Mouse (Mus musculus): Measurements from ENCODE around the gene Lrrc32.

The Lrrc32 gene

GRCm38 (mm10) chr7:98489131-98489530 lies at the start of gene Lrrc32:
Gene Lrrc32, plus strand, starts transcription at chr7:98489283.
- in situ Hi-C loops (cut with MboI; ENCODE audit: low pct_unique_long_range_greater_than_20kb in 1 of 2, low sequenced_read_pairs in 2 of 2, unreplicated experiment in 1 of 2): loop anchor here (10.0 to 25.0 kb wide), 3 partner anchors 346 to 598 kb away; partner anchors contain the start of gene Wnt11 (in 2 of the 2)

DNA sequence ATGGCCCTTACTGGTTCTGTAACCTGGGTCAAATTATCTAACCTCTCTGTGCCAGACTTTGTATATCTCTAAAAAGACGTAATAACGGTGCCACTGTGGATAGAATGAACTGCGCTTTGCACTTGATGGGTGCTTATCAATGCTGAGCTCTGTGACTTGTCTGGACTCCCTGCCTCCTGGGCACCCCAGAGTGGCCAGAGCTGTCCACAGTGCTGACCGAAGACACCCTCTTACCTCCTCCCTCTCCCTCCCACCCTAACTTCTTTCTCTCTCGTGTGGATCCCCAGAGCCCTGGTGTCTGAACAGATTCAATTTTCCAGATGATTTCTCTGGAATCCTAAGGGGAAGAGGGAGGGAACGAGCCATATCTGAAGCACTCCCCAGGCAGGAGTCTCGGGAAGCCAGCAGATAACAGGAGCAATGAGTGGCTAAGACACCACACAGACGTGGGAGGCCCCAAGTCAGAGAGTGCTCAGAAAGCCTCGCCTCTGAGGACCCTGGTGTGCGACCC lies 49.1 kb upstream of the Lrrc32 start, which contains the start of gene Gucy2d:
Gene Gucy2d (plus strand): TSS at position 461 of the 511 bp plus-strand sequence.
- in situ Hi-C loops (cut with MboI; ENCODE audit: low pct_unique_long_range_greater_than_20kb in 1 of 2, low sequenced_read_pairs in 2 of 2, unreplicated experiment in 1 of 2): no loop called here

DNA sequence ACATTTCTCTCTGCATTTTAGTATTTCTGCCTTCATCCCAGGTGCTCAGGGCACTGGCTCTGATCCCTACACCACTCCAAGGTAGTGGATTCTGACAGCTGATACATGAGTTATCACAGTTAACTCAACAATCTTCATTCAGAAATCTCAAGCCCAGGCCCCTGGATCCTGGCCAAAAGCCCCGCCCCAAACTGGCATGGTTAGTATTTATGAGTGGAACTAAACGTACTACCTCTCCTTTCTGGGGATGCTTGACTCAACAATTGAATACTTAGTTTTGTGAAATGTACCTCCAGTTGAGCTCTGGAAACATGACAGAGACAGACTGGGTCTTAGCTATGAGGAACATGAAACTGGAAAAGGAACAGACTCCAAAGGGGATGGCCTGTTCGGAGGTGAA lies 42.2 kb upstream of the Lrrc32 start:
- in situ Hi-C loops (cut with MboI; ENCODE audit: low pct_unique_long_range_greater_than_20kb in 1 of 2, low sequenced_read_pairs in 2 of 2, unreplicated experiment in 1 of 2): no loop called here

DNA sequence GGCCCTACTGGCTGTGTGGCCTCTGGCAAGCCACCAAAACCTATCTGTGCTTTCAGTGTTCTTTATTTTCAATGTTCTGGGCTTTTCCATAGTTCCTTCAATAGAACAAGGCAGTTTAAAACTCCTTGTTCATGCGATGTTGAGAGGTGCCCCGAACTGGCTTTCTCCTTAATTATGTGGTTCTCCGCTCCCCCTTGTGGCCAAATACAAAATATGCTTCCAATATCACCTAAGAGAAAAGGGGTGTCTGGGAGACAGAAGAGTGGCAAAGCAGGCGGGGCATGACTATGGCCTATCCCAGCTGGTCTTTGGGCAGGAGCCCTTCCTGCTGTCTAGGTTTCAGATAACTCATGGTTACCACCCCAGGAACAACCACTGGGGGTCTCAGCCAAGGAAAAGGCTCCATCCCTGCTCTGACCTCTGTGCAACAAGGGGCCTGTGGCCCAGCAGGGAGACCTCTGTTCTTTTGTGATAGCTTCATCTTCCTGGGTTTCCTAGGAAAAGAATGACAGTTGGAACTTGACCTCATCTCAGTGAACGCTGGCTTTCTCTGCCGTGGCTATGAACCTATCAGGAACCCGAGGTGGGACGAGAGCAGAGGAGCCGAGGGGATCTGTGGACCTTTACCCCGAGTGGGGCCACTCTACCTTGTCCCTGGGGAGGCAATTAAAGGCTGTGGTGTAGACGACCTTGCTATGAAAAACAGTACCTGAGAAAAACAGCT lies 41.3 kb upstream of the Lrrc32 start:
- in situ Hi-C loops (cut with MboI; ENCODE audit: low pct_unique_long_range_greater_than_20kb in 1 of 2, low sequenced_read_pairs in 2 of 2, unreplicated experiment in 1 of 2): no loop called here

- in situ Hi-C loops (cut with MboI; ENCODE audit: low pct_unique_long_range_greater_than_20kb in 1 of 2, low sequenced_read_pairs in 2 of 2, unreplicated experiment in 1 of 2): no loop called here
Observed at GRCm38 (mm10) chr7:98448309-98448630, 40.8 kb upstream of the Lrrc32 start.

DNA sequence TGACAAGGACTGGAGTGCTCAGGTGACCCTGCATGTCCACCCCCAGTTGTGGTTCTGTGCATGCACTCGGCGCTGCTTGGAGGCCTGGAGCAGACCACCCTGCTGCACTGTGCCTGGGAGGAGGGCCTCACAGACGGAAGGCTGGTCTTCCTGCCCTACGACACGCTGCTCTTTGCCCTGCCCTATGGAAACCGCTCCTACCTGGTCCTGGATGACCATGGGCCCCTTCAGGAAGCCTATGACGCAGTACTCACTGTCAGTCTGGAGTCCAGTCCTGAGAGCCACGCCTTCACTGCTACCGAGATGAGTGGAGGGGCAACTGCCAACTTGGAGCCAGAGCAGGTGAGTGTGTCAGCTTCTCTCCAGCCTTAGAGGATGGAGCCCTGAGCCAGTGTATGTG lies 39.4 kb upstream of the Lrrc32 start:
- in situ Hi-C loops (cut with MboI; ENCODE audit: low pct_unique_long_range_greater_than_20kb in 1 of 2, low sequenced_read_pairs in 2 of 2, unreplicated experiment in 1 of 2): no loop called here

- in situ Hi-C loops (cut with MboI; ENCODE audit: low pct_unique_long_range_greater_than_20kb in 1 of 2, low sequenced_read_pairs in 2 of 2, unreplicated experiment in 1 of 2): no loop called here
Observed at GRCm38 (mm10) chr7:98454397-98455120, 34.5 kb upstream of the Lrrc32 start.

DNA sequence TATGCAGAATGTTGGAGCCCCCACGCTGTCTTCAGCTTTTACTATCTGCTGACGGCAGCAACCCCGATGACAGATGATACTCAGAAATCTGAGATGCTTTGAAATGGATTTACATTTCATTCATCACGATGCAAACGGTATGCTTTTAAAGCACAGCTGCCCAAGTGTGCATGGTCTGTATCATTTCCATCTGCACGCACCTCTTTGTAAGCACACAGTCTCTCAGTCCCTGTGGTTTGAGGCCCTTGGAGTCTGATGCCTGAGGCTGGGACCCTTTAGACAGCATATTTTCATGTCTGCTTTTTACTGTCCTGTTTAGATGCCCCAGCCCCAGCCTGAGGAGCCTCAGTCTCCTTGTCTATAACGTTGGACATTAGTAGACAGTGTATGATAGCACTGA lies 28.8 kb upstream of the Lrrc32 start:
- in situ Hi-C loops (cut with MboI; ENCODE audit: low pct_unique_long_range_greater_than_20kb in 1 of 2, low sequenced_read_pairs in 2 of 2, unreplicated experiment in 1 of 2): no loop called here

DNA sequence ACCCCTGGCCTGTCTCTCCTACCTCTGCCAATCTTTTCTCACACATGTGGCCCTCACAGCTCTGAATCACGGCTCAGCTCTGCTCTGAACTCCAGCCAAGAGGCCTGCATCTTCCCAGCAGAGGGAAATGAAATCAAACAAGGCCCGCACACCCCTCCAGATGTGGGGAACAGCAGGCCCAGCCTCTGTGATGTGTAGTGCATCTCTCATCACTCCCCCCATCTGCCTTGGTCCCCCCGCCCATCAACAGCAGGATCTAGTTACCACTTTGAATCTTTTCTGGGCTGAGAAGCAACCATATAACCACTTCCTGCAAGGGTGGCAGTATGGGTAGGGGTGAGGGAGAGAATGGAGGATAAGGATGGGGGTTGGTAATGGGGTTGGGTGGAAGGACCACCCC lies 20.0 kb upstream of the Lrrc32 start:
- in situ Hi-C loops (cut with MboI; ENCODE audit: low pct_unique_long_range_greater_than_20kb in 1 of 2, low sequenced_read_pairs in 2 of 2, unreplicated experiment in 1 of 2): no loop called here

GRCm38 (mm10) chr7:98472529-98472928 lies 16.6 kb upstream of the Lrrc32 start:
- in situ Hi-C loops (cut with MboI; ENCODE audit: low pct_unique_long_range_greater_than_20kb in 1 of 2, low sequenced_read_pairs in 2 of 2, unreplicated experiment in 1 of 2): no loop called here

GRCm38 (mm10) chr7:98474558-98474957 lies 14.5 kb upstream of the Lrrc32 start:
- in situ Hi-C loops (cut with MboI; ENCODE audit: low pct_unique_long_range_greater_than_20kb in 1 of 2, low sequenced_read_pairs in 2 of 2, unreplicated experiment in 1 of 2): no loop called here

GRCm38 (mm10) chr7:98477153-98477552 lies 11.9 kb upstream of the Lrrc32 start:
- in situ Hi-C loops (cut with MboI; ENCODE audit: low pct_unique_long_range_greater_than_20kb in 1 of 2, low sequenced_read_pairs in 2 of 2, unreplicated experiment in 1 of 2): loop anchor here (25.0 kb wide), 2 partner anchors 360 to 610 kb away; partner anchors contain the start of gene Wnt11 (in 1 of the 2)

- in situ Hi-C loops (cut with MboI; ENCODE audit: low pct_unique_long_range_greater_than_20kb in 1 of 2, low sequenced_read_pairs in 2 of 2, unreplicated experiment in 1 of 2): loop anchor here (5.0 to 25.0 kb wide), 4 partner anchors 127 to 607 kb away; partner anchors contain the start of gene Wnt11 (in 2 of the 2)
Observed at GRCm38 (mm10) chr7:98480481-98480880, 8.6 kb upstream of the Lrrc32 start.

DNA sequence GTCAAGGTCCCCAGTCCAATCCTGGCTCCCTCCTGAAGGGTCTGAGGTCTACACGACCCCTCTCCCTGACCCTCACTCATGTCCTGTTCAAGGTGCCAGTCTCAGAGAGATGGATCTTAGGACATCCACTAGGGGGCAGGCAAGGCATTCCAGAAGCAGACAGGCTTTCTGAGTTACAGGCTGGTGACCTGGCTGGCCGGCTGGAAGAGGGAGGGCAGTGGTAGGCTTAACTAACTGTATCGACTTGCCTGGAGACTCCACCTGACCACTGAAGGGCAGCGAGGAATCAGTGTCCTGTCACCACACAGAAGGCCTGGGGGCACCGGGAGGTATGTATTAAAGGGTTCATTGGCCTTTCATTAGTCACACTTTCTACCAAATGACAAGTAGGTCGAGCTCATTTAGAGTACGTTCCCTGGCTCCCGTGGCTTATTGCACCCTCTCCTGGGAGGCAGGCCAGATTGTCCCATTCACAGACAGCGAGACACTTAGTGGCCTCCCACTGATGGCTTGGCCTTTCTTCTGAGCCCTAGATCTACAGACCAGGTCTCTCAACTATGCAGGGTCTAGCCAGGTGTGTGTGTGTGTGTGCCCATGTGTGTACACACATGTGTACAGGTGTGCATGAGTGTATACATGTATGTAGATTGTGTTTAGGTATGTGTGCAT lies 7.9 kb upstream of the Lrrc32 start:
- in situ Hi-C loops (cut with MboI; ENCODE audit: low pct_unique_long_range_greater_than_20kb in 1 of 2, low sequenced_read_pairs in 2 of 2, unreplicated experiment in 1 of 2): loop anchor here (5.0 to 25.0 kb wide), 4 partner anchors 126 to 606 kb away; partner anchors contain the start of gene Wnt11 (in 2 of the 2)

- in situ Hi-C loops (cut with MboI; ENCODE audit: low pct_unique_long_range_greater_than_20kb in 1 of 2, low sequenced_read_pairs in 2 of 2, unreplicated experiment in 1 of 2): loop anchor here (5.0 to 25.0 kb wide), 4 partner anchors 125 to 605 kb away; partner anchors contain the start of gene Wnt11 (in 2 of the 2)
Observed at GRCm38 (mm10) chr7:98481861-98482260, 7.2 kb upstream of the Lrrc32 start.

GRCm38 (mm10) chr7:98482551-98483267 lies 6.4 kb upstream of the Lrrc32 start:
- in situ Hi-C loops (cut with MboI; ENCODE audit: low pct_unique_long_range_greater_than_20kb in 1 of 2, low sequenced_read_pairs in 2 of 2, unreplicated experiment in 1 of 2): loop anchor here (5.0 to 25.0 kb wide), 4 partner anchors 125 to 605 kb away; partner anchors contain the start of gene Wnt11 (in 2 of the 2)

DNA sequence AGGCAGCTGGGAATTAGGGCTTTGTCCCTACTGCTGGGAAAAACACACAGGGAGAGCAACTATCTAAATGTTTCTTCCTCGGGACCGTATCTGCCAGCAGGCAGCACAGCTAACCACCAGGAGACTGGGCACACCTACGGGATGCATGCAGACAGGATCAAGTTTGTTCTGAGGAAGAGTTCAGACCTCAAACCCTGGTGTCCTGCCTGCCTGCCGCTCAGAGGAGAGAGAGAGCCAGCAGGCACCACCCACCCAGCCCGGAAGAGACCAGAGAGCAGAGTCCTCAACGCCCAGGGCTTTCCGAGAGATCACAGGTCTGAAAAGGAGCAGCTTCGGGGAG lies 5.8 kb upstream of the Lrrc32 start:
- in situ Hi-C loops (cut with MboI; ENCODE audit: low pct_unique_long_range_greater_than_20kb in 1 of 2, low sequenced_read_pairs in 2 of 2, unreplicated experiment in 1 of 2): loop anchor here (5.0 to 25.0 kb wide), 4 partner anchors 124 to 604 kb away; partner anchors contain the start of gene Wnt11 (in 2 of the 2)

DNA sequence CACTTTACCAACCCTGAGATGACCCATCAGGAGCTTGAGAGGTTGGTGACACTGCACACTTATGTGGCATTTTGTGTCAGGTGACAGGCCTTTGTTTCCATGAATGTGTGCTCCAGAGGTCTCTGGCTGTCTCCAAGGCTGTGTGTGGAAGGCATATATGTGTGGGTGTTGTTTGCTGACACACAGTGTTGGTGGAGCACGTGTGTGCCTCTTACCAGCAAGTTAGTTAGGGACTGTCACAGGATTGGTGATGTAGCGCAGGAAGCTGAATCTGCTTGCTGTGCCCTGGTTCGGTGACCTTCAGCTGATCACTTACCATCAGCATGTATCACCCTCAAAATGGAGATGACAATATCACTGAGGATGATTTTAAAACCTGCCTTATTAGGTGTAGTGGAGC lies 4.2 kb upstream of the Lrrc32 start:
- in situ Hi-C loops (cut with MboI; ENCODE audit: low pct_unique_long_range_greater_than_20kb in 1 of 2, low sequenced_read_pairs in 2 of 2, unreplicated experiment in 1 of 2): loop anchor here (5.0 to 25.0 kb wide), 4 partner anchors 122 to 602 kb away; partner anchors contain the start of gene Wnt11 (in 2 of the 2)

Data from mouse embryonic stem cell (cell line).